Mouse (Mus musculus) v-Abl transformed pro-B cells (cell line): ENCODE data around the gene B3gnt6.

ENCODE experiments used
- in situ Hi-C, 2 experiments: fragments of 400-800 bp; cut with MboI; formaldehyde crosslinking; loops; one replicate each; pipeline ENCODE4 v1.15.1; 2025; ENCODE audit not compliant: unreplicated experiment in 2 of 2

The B3gnt6 gene

GRCm38 (mm10) chr7:98177929-98178559 lies 21.2 kb downstream of the B3gnt6 start, which contains the start of gene Capn5:
Gene Capn5, minus strand, starts transcription at chr7:98178274.
- in situ Hi-C loops = no loop called here

DNA sequence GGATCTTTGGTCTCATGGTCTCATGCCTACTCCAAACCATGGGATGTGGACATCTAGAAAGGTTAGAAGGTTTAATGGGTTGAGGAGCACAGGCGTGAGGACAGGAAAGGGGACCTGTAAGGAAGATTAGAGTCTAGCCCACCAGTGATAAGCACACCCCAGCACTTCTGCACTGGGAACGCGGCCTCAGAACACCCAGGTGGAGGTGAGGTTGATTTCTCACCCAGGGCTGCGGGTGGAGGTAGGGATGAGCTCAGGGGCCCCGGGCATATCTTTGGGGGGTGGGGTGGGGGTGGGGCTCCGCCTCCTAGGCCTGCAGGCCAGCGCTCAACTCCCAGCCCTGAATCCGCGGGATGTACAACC lies 21.7 kb downstream of the B3gnt6 start:
- in situ Hi-C loops = no loop called here

DNA sequence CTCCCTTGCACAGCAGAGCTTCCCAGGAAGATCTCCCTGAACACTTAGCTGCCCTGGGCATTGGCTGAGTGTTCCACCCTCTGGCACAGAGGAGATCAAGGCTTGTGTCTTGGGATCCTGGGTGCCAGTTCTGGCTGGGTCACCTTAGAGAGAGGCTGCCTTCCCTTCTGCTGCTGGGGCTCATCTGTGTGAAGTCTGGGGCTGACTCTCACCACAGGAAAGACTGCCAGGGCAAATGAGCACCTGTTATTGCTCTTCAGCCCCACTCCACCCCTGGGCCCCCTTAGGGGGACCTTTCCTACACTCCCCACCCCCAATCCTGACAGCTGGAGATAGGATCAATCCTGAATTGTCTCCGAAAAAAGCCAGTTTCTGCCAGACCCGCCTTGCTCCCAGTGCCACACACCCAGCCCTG lies 22.2 kb downstream of the B3gnt6 start:
- in situ Hi-C loops = no loop called here

DNA sequence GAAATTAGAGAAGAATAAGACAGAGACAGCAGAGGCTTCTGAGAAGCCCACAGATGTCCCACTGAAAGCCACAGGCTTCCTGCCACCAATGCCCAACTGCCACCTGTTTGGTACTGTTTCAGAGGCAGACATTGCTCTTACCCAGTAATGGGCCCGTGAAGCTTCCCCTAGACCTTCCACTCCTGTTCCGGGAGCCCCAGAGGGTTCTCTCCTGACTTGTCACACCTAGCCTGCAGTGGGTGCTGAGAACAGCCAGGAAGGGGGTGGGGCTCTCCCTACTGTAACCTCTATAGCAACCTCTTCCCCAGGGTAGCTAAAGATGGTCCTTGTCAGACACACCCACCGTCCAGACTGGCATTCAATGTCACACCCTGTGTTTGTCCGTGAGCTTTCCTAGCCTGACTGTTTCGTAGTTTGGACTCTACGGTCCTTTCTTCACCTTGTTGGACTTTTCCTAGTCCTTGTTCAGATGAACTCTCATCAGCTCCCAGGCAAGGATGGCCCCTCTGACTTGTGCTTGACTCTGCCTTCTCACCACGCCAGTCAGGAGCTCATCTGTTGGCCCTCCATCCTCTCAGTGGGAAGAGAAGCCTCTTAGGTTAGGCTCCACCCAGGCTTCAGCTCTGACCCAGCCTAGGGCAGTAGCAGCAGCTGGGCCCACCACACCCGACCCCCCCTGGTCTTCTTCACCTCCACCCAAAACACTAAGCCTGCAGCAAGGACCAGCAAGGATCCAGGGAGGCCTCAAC lies 22.8 kb downstream of the B3gnt6 start:
- in situ Hi-C loops = no loop called here

DNA sequence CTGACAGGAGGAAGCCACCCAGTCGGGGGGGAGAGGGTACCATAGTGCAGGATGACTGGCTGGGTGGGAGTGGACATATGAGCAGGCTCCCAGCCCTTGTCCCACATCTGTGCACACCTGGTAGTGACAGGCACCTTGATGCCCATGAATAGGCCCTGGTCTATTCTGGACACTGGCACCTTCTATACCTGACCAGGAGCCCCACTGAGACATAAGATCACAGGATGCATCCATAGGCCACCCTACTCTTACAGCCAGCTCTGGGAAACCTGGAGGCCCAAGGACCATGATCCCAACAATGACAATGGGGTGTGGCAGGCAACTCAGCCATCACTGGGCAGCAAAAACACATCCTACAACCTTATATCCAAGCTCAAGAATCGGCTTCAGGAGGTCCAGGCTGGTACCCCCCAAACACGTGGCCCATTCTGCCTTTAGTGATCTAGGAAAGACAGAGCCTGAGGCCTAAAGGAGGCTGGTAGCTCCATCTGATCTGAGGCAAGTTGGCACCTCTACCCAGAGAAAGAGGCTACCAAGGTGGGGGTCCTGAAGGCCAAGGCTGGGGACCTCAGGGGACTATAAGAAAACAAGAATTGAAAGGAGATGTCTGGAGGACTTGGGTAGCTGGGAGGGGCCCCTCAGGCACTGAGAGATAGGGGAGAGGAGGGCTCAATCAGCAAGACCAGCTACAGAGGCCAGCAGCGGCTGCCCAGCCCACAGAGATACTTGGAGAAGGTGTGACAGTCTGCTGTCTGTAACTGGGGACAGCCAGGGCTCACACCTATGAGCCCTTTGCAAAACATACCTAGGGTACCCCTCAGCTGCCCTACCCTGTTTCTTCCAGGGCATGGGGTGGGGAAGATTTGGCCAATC lies 24.2 kb downstream of the B3gnt6 start:
- in situ Hi-C loops = loop anchor here in 1 of 2 experiments (25.0 kb wide), 1 partner anchor 437 kb away; no protein-coding TSS in a partner anchor

DNA sequence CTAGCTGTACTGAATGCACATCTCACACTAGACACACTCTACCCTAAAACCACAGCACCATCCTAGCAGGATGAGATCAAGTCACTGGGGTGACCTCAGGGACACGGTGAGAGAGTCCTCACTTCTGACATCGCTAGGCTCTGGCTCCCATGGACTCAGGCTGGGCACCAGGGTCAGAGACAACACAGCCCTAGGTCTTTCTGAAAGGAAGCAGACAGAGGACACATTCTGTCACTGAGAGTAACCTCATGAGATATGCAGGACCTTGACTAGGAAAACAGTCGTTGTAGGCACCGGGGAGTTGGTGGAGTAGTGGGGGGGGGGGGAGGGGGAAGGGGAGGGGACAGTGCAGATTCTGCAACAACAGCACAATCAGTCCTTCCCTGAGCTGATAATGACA lies 25.9 kb downstream of the B3gnt6 start:
- in situ Hi-C loops = loop anchor here in 1 of 2 experiments (25.0 kb wide), 1 partner anchor 439 kb away; no protein-coding TSS in a partner anchor

DNA sequence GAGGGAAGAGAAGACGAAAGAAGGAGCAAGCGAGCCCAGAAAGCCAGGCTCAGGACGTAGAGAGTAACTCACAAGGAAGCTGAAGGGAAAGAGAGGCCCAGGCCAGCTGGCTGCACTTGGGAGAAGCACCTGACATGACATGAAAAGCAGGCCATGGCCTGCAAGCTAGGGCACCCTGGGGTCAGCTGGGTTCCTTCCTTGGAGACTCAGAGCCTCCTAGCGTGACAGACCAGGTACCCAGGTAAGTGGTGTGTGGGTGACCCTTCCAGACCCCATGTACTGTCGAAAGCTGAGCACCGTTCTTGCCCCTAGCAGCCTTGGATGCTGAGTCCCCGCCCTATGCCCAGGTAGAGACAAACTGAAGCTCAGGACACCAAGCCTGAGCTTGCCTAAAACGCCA lies 26.6 kb downstream of the B3gnt6 start:
- in situ Hi-C loops = loop anchor here in 1 of 2 experiments (25.0 kb wide), 1 partner anchor 440 kb away; no protein-coding TSS in a partner anchor

DNA sequence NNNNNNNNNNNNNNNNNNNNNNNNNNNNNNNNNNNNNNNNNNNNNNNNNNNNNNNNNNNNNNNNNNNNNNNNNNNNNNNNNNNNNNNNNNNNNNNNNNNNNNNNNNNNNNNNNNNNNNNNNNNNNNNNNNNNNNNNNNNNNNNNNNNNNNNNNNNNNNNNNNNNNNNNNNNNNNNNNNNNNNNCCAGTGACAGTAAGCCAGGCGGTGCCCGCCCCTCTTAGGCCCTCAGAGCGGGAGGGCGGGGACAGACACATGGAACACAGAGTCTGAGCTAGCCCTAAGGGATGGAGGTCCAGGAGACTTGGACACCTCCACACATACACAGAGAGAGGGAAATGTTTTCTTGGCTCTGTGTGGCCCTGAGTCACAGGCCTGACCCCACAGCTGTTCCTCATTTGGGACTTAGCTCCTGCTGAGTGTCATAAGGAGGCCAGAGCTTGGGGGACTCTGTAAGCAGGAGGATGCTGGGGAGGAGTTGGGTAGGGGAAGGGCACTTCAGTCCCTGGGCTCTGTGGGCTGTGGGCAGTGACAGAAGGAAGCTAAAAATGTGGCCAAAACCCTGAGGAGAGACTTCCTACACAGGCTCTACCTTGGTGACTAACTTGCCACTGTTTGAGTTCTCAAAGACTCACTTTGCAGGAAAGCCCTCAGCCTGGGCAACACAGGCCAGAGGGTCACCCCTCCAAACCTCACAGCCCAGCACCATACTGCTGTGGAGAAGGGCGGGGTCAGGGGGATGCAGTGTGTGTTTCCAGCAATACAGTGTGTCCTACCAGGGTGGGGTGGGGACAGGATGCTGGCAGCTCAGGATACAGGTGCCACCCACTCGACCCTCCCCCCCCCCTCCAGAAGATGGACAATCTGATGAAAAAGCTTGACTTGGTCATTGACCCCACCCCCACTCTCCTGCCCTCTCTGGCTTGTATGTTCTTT lies 27.9 kb downstream of the B3gnt6 start:
- in situ Hi-C loops = loop anchor here in 1 of 2 experiments (25.0 kb wide), 1 partner anchor 441 kb away; no protein-coding TSS in a partner anchor

DNA sequence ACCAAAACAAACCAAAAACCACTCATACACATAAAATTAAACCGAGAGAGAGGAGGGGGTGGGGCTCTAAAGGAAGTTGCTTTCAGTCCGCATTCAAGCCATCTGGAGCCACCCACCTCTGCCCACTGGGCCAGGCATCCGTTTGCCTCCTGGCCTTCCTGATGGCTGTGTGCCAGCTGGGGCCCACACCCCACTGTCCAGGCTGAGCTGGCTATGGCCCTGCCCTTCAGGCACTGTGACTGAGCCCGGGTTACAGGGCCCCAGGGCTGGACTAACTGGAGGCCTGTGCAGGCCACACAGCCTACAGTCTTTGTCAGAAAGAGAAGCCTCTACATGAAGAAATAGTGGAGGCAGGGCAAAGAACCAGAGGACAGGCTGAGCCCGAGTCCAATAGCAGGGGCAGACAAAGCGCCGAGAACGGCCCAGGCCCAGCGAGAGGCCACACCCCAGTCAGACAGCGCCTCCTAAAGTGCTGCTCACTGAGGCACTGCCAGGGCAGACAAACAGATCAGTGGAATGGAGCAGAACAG lies 34.2 kb downstream of the B3gnt6 start:
- in situ Hi-C loops = loop anchor here (10.0 to 25.0 kb wide), 2 partner anchors 180 to 447 kb away; no protein-coding TSS in a partner anchor

GRCm38 (mm10) chr7:98164382-98164998 lies 34.8 kb downstream of the B3gnt6 start:
- in situ Hi-C loops = loop anchor here (10.0 to 25.0 kb wide), 2 partner anchors 180 to 448 kb away; no protein-coding TSS in a partner anchor

DNA sequence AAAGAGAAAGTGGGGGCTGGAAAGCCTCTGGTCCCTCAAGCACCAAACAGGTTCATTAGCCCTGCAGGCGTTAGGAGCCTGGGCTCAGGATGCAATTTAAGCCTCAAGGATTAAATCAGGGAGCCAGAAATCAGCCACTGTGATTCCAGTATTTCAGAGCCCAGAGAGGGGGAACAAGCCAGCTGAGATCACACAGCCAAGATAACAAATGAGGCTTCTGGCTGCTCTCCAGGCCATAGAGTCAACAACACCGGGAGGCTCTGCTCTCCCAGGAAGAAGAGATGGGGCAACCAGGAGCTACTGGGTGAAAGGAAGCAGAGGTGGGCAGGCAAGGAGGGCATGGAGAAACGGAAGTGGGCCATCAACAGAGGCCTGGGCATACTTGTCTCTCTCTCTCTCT lies 35.6 kb downstream of the B3gnt6 start:
- in situ Hi-C loops = loop anchor here (10.0 to 25.0 kb wide), 2 partner anchors 181 to 449 kb away; no protein-coding TSS in a partner anchor

DNA sequence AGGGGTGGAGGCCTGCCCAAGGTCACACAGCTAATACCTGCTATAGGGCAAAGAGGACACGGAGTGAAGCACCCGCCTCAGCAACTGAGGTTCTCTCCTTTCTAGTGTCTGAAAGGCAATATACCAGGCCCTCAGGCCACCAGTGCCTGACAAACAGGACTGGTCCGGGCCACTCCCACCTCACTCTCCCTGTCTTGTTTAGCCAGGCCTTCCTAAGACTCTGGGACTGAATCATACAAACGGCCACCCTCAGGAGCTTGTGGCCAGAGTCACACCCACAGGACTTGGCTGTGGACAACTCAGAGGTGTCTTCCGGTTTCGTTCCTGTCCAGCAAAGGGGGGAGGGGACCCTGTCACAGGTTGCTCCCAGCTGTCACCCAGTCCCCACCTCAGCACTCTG lies 37.0 kb downstream of the B3gnt6 start:
- in situ Hi-C loops = loop anchor here (10.0 to 25.0 kb wide), 2 partner anchors 183 to 450 kb away; no protein-coding TSS in a partner anchor

DNA sequence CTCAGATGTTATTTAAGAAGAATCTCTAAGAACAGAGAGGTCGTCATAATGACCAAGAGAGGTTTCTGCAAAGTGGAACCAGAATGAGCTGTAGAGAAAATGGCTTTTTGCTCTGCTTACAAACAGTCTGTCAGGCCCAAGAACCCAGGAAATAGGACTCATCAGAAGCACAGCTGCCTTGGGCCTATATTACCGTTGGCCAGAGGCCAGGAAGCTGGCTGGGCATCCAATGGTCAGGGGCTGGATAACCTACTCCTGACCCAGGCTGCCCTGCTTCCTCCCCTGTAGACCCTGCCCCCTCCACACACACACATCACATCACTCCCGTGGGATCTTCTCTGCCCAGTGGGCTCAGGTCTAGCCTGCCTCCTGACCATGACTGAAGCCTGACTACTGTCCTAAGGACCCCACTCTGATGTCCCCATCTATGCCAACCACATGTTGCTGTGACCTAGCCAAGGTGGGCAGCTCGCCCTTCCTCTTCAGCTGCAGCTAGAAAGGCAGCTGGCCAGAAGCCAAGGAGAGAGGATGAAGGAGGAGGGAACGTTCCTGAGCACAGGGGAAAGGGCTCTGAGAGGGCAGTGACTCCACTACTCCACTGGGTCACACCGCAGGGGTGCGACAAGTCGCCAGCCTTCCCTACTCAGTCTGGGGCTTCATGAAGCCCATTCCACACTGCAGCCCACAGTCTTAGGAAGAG lies 39.1 kb downstream of the B3gnt6 start:
- in situ Hi-C loops = loop anchor here (10.0 to 25.0 kb wide), 2 partner anchors 185 to 452 kb away; no protein-coding TSS in a partner anchor

- in situ Hi-C loops = loop anchor here in 1 of 2 experiments (10.0 to 25.0 kb wide), 3 partner anchors 126 to 454 kb away; no protein-coding TSS in a partner anchor
These were observed 40.8 kb downstream of the B3gnt6 start for GRCm38 (mm10) chr7:98158481-98158880.

GRCm38 (mm10) chr7:98157636-98158332 lies 41.5 kb downstream of the B3gnt6 start:
- in situ Hi-C loops = loop anchor here in 1 of 2 experiments (10.0 to 25.0 kb wide), 3 partner anchors 127 to 455 kb away; no protein-coding TSS in a partner anchor

DNA sequence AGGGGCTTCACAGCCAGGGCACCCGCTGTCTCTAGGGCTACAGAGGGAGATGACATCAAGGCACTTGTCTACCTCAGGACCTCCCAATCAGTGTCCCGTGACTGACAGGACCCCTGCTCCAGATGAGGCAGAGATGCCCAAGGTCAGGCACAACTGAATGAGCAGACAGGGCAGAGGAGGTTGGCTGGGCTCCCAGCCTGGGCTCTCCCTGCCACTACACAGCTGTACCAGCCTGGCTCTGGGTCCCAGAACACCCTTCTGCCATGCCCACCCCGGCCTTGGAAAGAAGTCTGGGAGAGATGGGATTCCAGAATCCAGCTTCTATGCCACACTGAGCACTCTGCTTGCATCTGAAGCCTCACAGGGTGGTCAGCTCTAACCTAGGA lies 43.0 kb downstream of the B3gnt6 start:
- in situ Hi-C loops = loop anchor here in 1 of 2 experiments (10.0 to 25.0 kb wide), 3 partner anchors 129 to 456 kb away; no protein-coding TSS in a partner anchor
